Mouse (Mus musculus) gastrocnemius, adult 8-10 months (tissue): ENCODE data around the gene Socs5. TPM values are rescaled to one million over a fixed set of nuclear protein-coding genes. Genes with fewer than 3 reads are reported as not detected.

Experiments
- DNase-seq, 2 experiments: peaks; one replicate each; pipeline ENCODE4 v3.0.0; 2022; ENCODE audit warnings: low spot score in 2 of 2
- total RNA-seq, 4 experiments: library from RNA; stranded (reverse); gene quantifications; 2 replicates each; pipeline ENCODE4 v1.2.4; 2022

Socs5 gene
- total RNA-seq, 4 experiments from 2014 or later, result 13.1 to 17.8 (median 15.2) TPM

GRCm38 (mm10) chr17:87106691-87107523 is 572 bp upstream of the Socs5 start:
- DNase-seq, result peak; percentile 97 to 98

GRCm38 (mm10) chr17:87108507-87109292 is 1.2 kb downstream of the Socs5 start:
- no peak for DNase-seq

- no peak for DNase-seq
Observed at GRCm38 (mm10) chr17:87109504-87109903, 2.0 kb downstream of the Socs5 start.

GRCm38 (mm10) chr17:87112852-87113592 is 5.5 kb downstream of the Socs5 start:
- DNase-seq, result no peak

- DNase-seq, result no peak
Observed at GRCm38 (mm10) chr17:87115615-87116014, 8.1 kb downstream of the Socs5 start.

GRCm38 (mm10) chr17:87118966-87119526 is 11.6 kb downstream of the Socs5 start:
- no peak for DNase-seq

- no peak for DNase-seq
Observed at GRCm38 (mm10) chr17:87125344-87125743, 17.9 kb downstream of the Socs5 start.

- no peak for DNase-seq
Observed at GRCm38 (mm10) chr17:87132258-87132657, 24.8 kb downstream of the Socs5 start.

GRCm38 (mm10) chr17:87133823-87134222 is 26.3 kb downstream of the Socs5 start:
- no peak for DNase-seq

GRCm38 (mm10) chr17:87134631-87135030 is 27.2 kb downstream of the Socs5 start:
- DNase-seq, result no peak

GRCm38 (mm10) chr17:87135741-87136140 is 28.3 kb downstream of the Socs5 start:
- DNase-seq, result no peak

GRCm38 (mm10) chr17:87141188-87141935 is 33.9 kb downstream of the Socs5 start:
- no peak for DNase-seq

- DNase-seq, result peak; percentile 28 to 56
Observed at GRCm38 (mm10) chr17:87142271-87142670, 34.8 kb downstream of the Socs5 start.

- no peak for DNase-seq
Observed at GRCm38 (mm10) chr17:87143186-87143585, 35.7 kb downstream of the Socs5 start.

- DNase-seq, result no peak
Observed at GRCm38 (mm10) chr17:87146415-87147021, 39.0 kb downstream of the Socs5 start.

- DNase-seq, result no peak
Observed at GRCm38 (mm10) chr17:87149762-87150161, 42.3 kb downstream of the Socs5 start.

GRCm38 (mm10) chr17:87152984-87153383 is 45.5 kb downstream of the Socs5 start:
- no peak for DNase-seq

- no peak for DNase-seq
Observed at GRCm38 (mm10) chr17:87155664-87156063, 48.2 kb downstream of the Socs5 start.

GRCm38 (mm10) chr17:87157739-87158138 is 50.3 kb downstream of the Socs5 start:
- DNase-seq, result peak in 1 of 2 experiments; percentile 28

GRCm38 (mm10) chr17:87158597-87158996 is 51.1 kb downstream of the Socs5 start:
- DNase-seq, result no peak
